Mouse (Mus musculus) limb, embryonic 13.5 days (tissue): ENCODE data around the gene Ndufs1. TPM values are rescaled to one million over a fixed set of nuclear protein-coding genes. Genes with fewer than 3 reads are reported as not detected.
"Not testable (repeated sequence)": the region's sequence is repeated elsewhere in the genome, so short reads cannot be mapped to it uniquely, and the experiment has no call there.

Experiments used
- ATAC-seq: fragments of 200-750 bp; cut with Nextera tagmentation; 2 replicates; pipeline ENCODE4 v1.8.0; 2017; ENCODE audit warnings: low read depth, moderate number of reproducible peaks, moderate TSS enrichment; ENCODE audit not compliant: low FRiP score
- H3K27ac ChIP-seq: fragments of 300-500 bp; sonication (generic); 2 replicates; pipeline ENCODE4 v1.5.1; 2015; ENCODE audit warnings: inconsistent platforms, mild to moderate bottlenecking, moderate library complexity
- H3K27me3 ChIP-seq: fragments of 300-500 bp; sonication (generic); 2 replicates; pipeline ENCODE4 v1.6.1; 2015; ENCODE audit warnings: mild to moderate bottlenecking, inconsistent platforms
- H3K36me3 ChIP-seq: fragments of 300-500 bp; sonication (generic); 2 replicates; pipeline ENCODE4 v1.6.1; 2015; ENCODE audit warnings: inconsistent platforms, mild to moderate bottlenecking, moderate library complexity
- H3K4me1 ChIP-seq: fragments of 300-500 bp; sonication (generic); 2 replicates; pipeline ENCODE4 v1.6.1; 2015; ENCODE audit warnings: inconsistent platforms
- H3K4me2 ChIP-seq: fragments of 300-500 bp; sonication (generic); replicated peaks from 2 replicates; pipeline ENCODE4 v1.6.1; 2015; ENCODE audit warnings: inconsistent platforms, mild to moderate bottlenecking, moderate library complexity
- H3K4me3 ChIP-seq: fragments of 300-500 bp; sonication (generic); 2 replicates; pipeline ENCODE4 v1.5.1; 2015; ENCODE audit warnings: moderate library complexity, mild to moderate bottlenecking, inconsistent platforms
- H3K9ac ChIP-seq: fragments of 300-500 bp; sonication (generic); 2 replicates; pipeline ENCODE4 v1.6.1; 2015; ENCODE audit warnings: mild to moderate bottlenecking, inconsistent platforms
- H3K9me3 ChIP-seq: fragments of 300-500 bp; sonication (generic); 2 replicates; pipeline ENCODE4 v1.6.1; 2016; ENCODE audit warnings: inconsistent platforms
- WGBS: fragments of 180-500 bp; shearing (Covaris S2); methylation state at CpG from one replicate; pipeline ENCODE4 v1.1.7; 2015; 5-methylcytosine and 5-hydroxymethylcytosine counted together
- polyA plus RNA-seq: library from polyadenylated mRNA; unstranded; fragments of >200 nt; fragmentation: Nextera tagmentation; extraction: Ambion mirVana; gene quantifications from 2 replicates; pipeline ENCODE4 v1.2.1, GENCODE M21; 2015

Ndufs1 gene
- polyA plus RNA-seq, 1 experiment from 2014 or later: 131 TPM

DNA sequence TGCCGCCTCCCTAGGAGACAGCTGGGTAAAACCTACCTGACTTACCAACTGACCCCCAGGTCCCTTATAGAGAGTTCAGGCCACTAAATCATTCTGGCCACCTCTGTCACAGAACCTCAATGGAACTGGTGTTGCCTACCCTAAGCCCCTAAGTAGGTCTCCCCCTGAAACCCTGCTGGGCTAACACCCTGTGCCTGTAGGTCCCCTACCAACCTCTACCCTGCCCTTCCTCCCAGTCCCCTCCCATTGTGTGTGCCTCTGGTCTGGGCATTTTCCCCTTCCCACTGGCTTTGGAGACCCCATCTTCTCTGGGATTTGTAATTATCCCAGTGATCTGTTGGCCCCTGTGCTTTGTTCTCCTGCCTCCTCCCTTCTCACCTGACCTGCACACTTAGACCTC, 26.8 kb upstream of the Ndufs1 start:
- no peak for ATAC-seq
- 57% methylated on average over 1 of the region's 1 CpGs for WGBS

DNA sequence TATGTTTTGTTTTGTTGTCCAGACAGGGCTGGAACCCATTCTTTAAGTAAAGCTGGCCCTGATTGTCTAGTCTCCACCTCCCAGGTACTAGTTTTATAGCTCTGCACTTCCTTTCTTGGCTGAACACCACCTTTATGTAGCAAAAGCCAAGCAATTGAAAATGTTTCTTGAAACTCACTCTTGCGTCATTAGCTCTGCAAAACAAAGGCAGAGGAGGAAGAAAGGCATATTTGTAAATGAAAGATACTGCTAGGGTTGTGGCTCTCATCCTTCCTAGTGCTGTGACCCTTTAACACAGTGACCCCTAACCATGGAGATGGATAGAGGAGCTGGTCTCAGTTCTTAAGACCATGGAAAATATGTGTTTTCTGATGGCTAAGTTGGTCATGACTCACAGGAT, 25.0 kb upstream of the Ndufs1 start:
- Histone ChIP-seq H3K36me3 (no peaks in the 10 kb centered on the region), H3K27me3 (peaks cover 35% of the 10 kb centered on the region), H3K4me1 (peaks cover 9% of the 10 kb centered on the region), H3K4me3 (no peak overlapping the region), H3K9me3 (peaks cover 9% of the 10 kb centered on the region), H3K27ac (no peak overlapping the region), H3K4me2 (no peak overlapping the region), H3K9ac (no peak overlapping the region)
- 72% methylated on average over 1 of the region's 1 CpGs for WGBS
- ATAC-seq: no peak

More for the DNA sequence above, 26.8 kb upstream of the Ndufs1 start:
- H3K4me3 ChIP-seq: no peak overlapping the region
- H3K4me2 ChIP-seq: no peak overlapping the region
- peaks cover 9% of the 10 kb centered on the region for H3K4me1 ChIP-seq
- no peak overlapping the region for H3K27ac ChIP-seq
- no peaks in the 10 kb centered on the region for H3K36me3 ChIP-seq
- no peak overlapping the region for H3K9ac ChIP-seq
- peaks cover 9% of the 10 kb centered on the region for H3K9me3 ChIP-seq
- peaks cover 41% of the 10 kb centered on the region for H3K27me3 ChIP-seq

DNA sequence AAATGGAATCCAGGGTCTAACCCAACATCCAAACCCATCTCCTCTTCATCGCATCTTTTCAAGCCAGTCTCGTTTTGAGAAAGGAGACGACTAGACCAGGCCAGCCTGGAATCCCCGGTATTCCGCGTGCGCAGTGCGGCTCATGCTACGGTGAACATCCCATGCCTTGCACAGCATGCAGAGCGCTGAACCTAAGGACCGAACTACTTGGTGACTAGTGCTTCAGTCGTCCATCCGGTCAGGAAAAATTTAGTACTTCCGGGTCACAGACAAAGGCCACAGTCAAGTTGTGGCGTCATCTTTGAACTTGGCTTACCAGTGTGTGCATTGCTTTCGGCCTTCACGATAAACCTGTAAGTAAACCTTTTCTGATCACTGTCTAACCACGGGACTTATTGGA, 23.7 kb upstream of the Ndufs1 start:
- H3K4me3 ChIP-seq: no peak overlapping the region
- H3K9me3 ChIP-seq: peaks cover 9% of the 10 kb centered on the region
- no peak overlapping the region for H3K9ac ChIP-seq
- H3K4me1 ChIP-seq: peaks cover 9% of the 10 kb centered on the region
- no peaks in the 10 kb centered on the region for H3K36me3 ChIP-seq
- H3K4me2 ChIP-seq: no peak overlapping the region
- 93% methylated on average over 18 of the region's 18 CpGs for WGBS
- H3K27me3 ChIP-seq: peaks cover 30% of the 10 kb centered on the region
- H3K27ac ChIP-seq: no peak overlapping the region
- no peak for ATAC-seq

DNA sequence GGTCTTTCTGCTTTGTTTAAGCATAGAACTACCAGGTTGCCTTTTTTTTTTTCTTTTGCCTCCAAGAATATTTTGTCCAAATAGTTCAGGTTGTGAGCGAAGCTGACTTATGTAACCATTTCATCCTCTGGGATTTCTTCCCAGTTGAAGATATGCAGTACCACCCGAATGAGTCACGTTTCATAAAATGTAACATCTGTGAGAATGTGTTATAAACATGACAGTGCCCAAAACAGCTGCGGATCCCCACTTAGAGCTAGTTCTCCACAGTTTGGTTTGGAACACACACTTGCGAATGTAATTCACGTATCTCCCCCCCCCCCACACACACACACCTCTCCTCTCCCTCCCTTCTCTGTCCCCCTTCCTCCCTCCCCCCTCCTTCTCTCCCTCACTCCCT, 22.8 kb upstream of the Ndufs1 start:
- H3K27me3 ChIP-seq: peaks cover 24% of the 10 kb centered on the region
- H3K9me3 ChIP-seq: peaks cover 9% of the 10 kb centered on the region
- no peak overlapping the region for H3K27ac ChIP-seq
- no peak overlapping the region for H3K4me2 ChIP-seq
- H3K36me3 ChIP-seq: no peaks in the 10 kb centered on the region
- H3K4me1 ChIP-seq: peaks cover 9% of the 10 kb centered on the region
- no peak overlapping the region for H3K9ac ChIP-seq
- WGBS: 88% methylated on average over 6 of the region's 6 CpGs
- H3K4me3 ChIP-seq: no peak overlapping the region
- no peak for ATAC-seq

DNA sequence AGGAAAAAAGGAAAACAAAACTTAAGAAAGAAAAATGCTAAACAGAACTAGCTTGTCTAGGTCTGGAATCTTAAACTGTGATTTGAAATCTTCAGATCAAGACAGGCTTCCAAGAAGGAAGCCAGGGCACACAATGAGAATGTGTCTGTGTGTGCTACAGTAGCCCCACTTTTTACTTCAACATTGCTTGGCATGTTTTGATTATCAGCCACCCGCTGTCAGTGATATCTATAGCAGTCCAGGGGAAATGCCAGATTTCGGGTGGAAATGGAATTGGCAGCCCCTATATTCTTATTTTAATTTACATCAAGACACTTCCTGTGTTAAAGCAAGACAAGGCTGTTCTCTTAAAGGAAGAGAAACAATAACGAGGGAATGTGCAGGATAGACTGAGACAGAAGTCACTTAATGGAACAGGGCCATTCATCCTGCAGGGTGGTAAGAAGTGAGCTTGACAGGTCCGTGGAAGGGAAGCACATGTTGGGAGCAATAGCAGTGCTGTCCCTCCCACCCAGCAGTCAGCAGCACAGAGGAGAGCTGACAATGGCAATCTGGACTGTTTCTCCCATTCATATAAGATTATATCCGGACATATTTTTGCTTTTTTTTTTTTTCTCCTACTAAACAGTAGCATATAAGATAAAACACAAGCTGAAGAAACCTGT, 19.3 kb upstream of the Ndufs1 start:
- no peak for ATAC-seq
- peaks cover 9% of the 10 kb centered on the region for H3K9me3 ChIP-seq
- peaks cover 3% of the 10 kb centered on the region; the same call in 1 of the 2 replicates for H3K27me3 ChIP-seq
- 59% methylated on average over 5 of the region's 5 CpGs for WGBS
- H3K27ac ChIP-seq: no peak overlapping the region
- H3K36me3 ChIP-seq: no peaks in the 10 kb centered on the region
- H3K4me3 ChIP-seq: no peak overlapping the region
- H3K4me1 ChIP-seq: no peaks in the 10 kb centered on the region
- H3K9ac ChIP-seq: no peak overlapping the region
- no peak overlapping the region for H3K4me2 ChIP-seq

DNA sequence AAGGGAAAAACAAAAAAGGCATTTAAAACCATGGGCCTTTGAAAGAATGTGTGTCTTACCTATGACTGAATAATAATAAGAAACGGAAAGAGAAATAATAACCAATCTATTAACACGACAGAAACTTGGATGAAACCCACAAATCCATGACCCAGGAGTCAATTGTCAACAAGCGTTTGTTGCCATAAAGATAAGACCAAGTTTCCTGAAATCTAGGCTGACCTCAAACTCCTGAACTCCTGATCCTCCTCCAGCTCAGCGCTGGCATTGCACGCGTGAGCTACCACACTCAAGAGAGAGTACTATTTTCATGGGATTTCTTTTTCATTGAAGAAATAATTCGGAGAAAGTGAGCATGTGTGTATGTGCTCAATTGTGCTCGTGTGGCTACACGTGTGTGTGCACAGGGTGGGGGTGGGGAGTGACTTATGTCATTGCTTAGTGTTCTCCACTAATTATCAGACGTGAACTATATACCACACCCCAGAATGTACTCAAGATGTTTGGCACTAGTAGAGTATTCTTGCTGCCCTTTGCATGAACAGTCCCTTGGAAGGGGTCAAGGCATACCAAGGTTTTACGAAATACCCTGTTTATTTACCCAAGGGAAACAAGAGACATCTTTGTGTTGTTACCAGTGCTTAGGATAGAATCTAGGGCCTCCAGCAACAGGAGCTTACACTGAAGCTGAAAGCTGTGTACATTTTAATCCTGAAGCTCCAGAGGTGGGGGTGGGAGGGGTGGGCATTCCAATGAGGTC, 15.9 kb upstream of the Ndufs1 start:
- Histone ChIP-seq H3K4me1 (0 out of 2 replicates have a peak, but pooled peaks cover 2% of the 10 kb centered on the region), H3K9ac (no peak overlapping the region), H3K9me3 (no peaks in the 10 kb centered on the region), H3K27me3 (peaks cover 3% of the 10 kb centered on the region; the same call in 1 of the 2 replicates), H3K4me3 (no peak overlapping the region), H3K4me2 (no peak overlapping the region), H3K27ac (no peak overlapping the region), H3K36me3 (no peaks in the 10 kb centered on the region)
- WGBS: 88% methylated on average over 11 of the region's 11 CpGs
- ATAC-seq: no peak

DNA sequence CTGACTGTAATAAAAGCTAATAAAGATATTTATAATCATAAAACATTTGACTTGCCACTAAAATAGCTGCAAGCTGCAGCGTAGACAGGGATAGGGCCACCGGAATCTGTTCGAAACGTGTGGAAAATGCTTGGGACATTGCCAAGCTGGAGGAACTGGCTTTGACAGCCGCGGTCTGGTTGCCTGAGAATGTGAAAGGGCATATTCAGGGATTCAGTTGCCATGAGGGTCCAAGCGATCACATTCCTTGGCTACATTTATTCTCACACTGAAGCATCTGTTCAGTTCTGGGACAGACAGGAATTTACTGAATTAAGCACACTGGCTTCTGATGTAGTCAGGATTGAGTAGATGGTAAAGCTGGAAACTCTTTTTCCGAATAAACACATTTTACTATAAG, 14.2 kb upstream of the Ndufs1 start:
- H3K9ac ChIP-seq: no peak overlapping the region
- H3K36me3 ChIP-seq: no peaks in the 10 kb centered on the region
- H3K4me3 ChIP-seq: no peak overlapping the region
- ATAC-seq: peak; percentile 76
- no peaks in the 10 kb centered on the region; the same call in 1 of the 2 replicates for H3K9me3 ChIP-seq
- H3K4me1 ChIP-seq: 0 out of 2 replicates have a peak, but pooled peaks cover 2% of the 10 kb centered on the region
- peaks cover 3% of the 10 kb centered on the region; the same call in 1 of the 2 replicates for H3K27me3 ChIP-seq
- no peak overlapping the region for H3K4me2 ChIP-seq
- 63% methylated on average over 8 of the region's 8 CpGs for WGBS
- H3K27ac ChIP-seq: peak overlapping the region; percentile 58; the same call in 1 of the 2 replicates

DNA sequence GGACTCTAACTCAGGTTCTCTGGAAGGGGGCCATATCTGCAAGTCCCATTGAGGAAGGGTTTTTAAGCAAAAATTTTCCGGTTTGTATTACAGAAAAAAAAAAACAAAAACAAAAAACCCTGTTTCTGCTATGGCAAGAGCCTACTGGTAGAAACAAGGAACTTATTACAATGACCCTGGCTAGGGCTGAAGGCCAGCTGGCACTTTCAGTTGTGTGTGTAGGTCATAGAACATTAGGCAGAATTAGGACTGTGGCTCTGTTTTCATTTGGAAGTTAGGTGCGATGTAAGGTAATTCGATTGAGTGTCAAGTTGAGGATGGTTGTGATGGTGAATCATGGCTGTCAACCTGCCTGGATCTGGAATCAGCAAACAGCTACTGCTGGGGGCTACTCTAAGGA, 11.9 kb upstream of the Ndufs1 start:
- Histone ChIP-seq H3K36me3 (peaks cover 3% of the 10 kb centered on the region; the same call in 1 of the 2 replicates), H3K4me2 (no peak overlapping the region), H3K4me1 (0 out of 2 replicates have a peak, but pooled peaks cover 2% of the 10 kb centered on the region), H3K9ac (no peak overlapping the region), H3K27ac (no peak overlapping the region), H3K4me3 (no peak overlapping the region), H3K9me3 (no peaks in the 10 kb centered on the region; the same call in 1 of the 2 replicates), H3K27me3 (no peaks in the 10 kb centered on the region)
- 85% methylated on average over 3 of the region's 3 CpGs for WGBS
- ATAC-seq: no peak

DNA sequence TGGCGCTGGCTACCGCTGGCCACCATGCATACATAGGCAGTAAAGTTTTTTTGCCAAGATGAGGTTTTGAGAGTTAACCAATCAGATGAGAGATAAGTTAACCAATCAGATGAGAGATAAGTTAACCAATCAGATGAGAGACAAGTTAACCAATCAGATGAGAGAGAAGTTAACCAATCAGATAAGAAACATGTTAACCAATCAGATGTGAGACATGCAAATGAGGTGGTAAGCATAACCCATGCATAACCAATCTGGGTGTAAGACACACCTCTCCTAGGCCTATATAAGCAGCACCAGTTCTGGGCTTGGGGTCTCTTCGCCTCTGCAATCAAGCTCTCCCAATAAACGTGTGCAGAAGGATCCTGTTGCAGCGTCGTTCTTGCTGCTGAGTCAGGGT, 8.8 kb upstream of the Ndufs1 start:
- not testable (repeated sequence) for ATAC-seq, H3K9me3 ChIP-seq, H3K36me3 ChIP-seq

DNA sequence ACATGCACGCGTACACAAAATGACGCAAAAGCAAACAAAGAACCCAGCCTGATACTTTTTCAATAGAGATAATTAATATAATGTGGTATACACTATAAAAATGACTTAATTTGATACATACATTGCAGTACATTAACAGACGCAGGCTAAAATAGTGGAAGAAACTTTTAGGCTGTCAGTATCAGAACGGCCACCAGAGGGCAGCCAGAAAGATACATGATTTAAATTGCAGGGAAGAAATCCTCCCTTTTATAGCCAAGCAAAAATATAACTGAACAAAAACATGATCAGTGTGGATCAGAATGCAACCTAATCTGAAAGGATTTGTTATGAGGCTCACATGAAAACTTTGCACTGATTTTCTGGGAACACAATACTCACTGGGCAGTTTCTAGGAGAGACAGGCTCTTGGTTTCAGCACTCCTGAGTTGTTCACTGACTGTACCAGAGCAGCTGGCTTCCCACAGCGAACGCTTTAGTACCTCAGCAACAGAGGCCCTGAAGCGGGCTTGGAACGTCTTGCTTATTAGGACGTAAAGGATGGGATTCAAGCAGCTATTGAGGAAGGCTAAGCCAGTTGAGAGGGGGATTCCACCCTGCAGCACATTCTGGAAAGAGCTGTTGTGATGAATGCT, 6.1 kb upstream of the Ndufs1 start:
- ATAC-seq: no peak
- no peaks in the 10 kb centered on the region for H3K27me3 ChIP-seq
- peaks cover 7% of the 10 kb centered on the region for H3K4me1 ChIP-seq
- peaks cover 32% of the 10 kb centered on the region for H3K36me3 ChIP-seq
- H3K27ac ChIP-seq: no peak overlapping the region
- H3K4me3 ChIP-seq: no peak overlapping the region
- no peaks in the 10 kb centered on the region; the same call in 1 of the 2 replicates for H3K9me3 ChIP-seq
- WGBS: 59% methylated on average over 10 of the region's 10 CpGs
- no peak overlapping the region for H3K4me2 ChIP-seq
- no peak overlapping the region for H3K9ac ChIP-seq

More for the DNA sequence above, 8.8 kb upstream of the Ndufs1 start:
- not testable (repeated sequence) for H3K27ac ChIP-seq, H3K4me1 ChIP-seq, H3K9ac ChIP-seq, H3K4me2 ChIP-seq, H3K4me3 ChIP-seq, H3K27me3 ChIP-seq
- 91% methylated on average over 6 of the region's 6 CpGs for WGBS

DNA sequence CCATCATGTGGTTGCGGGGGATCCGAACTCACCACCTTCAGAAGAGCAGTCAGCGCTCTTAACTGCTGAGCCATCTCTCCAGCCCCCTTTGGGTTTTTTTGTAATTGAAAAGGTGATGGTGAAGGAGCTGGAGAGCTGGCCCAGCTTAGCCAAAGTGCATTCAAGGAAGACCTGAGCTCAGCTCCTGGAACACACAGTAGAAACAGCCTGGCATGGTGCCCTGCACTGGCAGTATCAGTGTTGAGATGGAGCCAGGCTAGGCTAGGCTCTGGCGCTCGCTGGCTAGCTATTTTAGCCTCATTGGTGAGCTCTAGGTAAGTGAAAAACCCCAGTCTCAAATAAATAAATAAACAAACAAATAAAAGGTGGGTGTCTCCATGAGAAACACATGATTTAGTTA, 5.6 kb upstream of the Ndufs1 start:
- H3K4me3 ChIP-seq: no peak overlapping the region
- H3K9me3 ChIP-seq: no peaks in the 10 kb centered on the region; the same call in 1 of the 2 replicates
- ATAC-seq: no peak
- H3K27ac ChIP-seq: no peak overlapping the region
- H3K36me3 ChIP-seq: peaks cover 32% of the 10 kb centered on the region
- H3K9ac ChIP-seq: no peak overlapping the region
- no peaks in the 10 kb centered on the region for H3K27me3 ChIP-seq
- H3K4me1 ChIP-seq: peaks cover 10% of the 10 kb centered on the region
- WGBS: 88% methylated on average over 5 of the region's 5 CpGs
- no peak overlapping the region for H3K4me2 ChIP-seq

DNA sequence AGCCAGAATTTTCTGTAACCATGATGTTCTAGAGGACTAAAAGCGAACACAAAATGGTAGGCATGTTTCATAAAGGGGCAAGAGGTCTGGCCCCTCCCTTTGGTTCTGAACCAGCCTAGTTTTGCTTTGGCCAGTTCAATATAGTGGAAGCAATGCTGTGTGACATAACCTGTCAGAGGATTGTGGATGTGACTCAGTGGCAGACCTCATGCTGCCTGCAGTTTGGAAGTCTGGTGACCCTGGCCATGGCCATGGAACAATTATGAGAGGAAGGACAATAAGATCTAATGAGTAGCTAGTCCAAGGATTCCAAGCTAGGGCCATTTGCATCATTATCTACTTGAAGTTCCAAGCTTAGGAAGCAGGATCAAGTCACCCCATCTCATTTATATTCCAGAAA, 4.8 kb upstream of the Ndufs1 start:
- no peak overlapping the region for H3K4me3 ChIP-seq
- no peaks in the 10 kb centered on the region for H3K27me3 ChIP-seq
- no peak overlapping the region for H3K4me2 ChIP-seq
- WGBS: 100% methylated on average over 1 of the region's 1 CpGs
- H3K27ac ChIP-seq: no peak overlapping the region
- no peak overlapping the region for H3K9ac ChIP-seq
- H3K36me3 ChIP-seq: peaks cover 32% of the 10 kb centered on the region
- H3K9me3 ChIP-seq: no peaks in the 10 kb centered on the region; the same call in 1 of the 2 replicates
- H3K4me1 ChIP-seq: peaks cover 10% of the 10 kb centered on the region
- no peak for ATAC-seq
